Mouse (Mus musculus) adrenal gland, postnatal 14 days (tissue): ENCODE measurements around the gene Olfr1039. TPM values are rescaled to one million over a fixed set of nuclear protein-coding genes. Genes with fewer than 3 reads are reported as not detected.
"Not testable (repeated sequence)": the region's sequence is repeated elsewhere in the genome, so short reads cannot be mapped to it uniquely, and the experiment has no call there.

Experiments
- DNase-seq: peaks from one replicate; pipeline ENCODE4 v3.0.0; 2021; ENCODE audit warnings: mixed read lengths
- long read RNA-seq, 2 experiments: library from polyadenylated mRNA; stranded (forward); transcript quantifications; one replicate each; pipeline ENCODE4 v2.0.0; 2021
- total RNA-seq: library from RNA; stranded (reverse); gene quantifications from 2 replicates; pipeline ENCODE4 v1.2.3, GENCODE M21; 2021

Gene Olfr1039
- not detected in 2 replicates for total RNA-seq
- long read RNA-seq, experiment 1 = 0 reads
- long read RNA-seq, experiment 2 = 0 reads

DNA sequence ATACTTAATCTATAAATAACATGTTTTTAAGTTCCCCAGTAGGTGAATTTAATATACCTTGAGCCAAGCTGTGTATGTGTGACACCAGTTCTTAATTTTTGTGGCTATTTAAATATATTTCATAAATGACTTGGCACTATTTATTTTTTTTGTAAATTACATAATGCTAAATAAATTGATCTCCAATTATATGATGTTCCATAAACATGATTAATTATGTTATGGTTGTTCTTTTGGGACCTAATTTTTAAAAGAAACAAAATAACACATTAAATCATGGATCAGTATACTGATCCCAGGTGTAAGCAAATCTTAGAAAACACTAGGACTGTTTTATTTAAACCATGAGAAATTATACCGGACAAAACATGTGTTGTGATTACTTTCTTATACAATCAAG is at the start of gene Olfr1039:
Gene Olfr1039 (minus strand): TSS at position 101 of the 400 bp plus-strand sequence.
- DNase-seq = no peak

DNA sequence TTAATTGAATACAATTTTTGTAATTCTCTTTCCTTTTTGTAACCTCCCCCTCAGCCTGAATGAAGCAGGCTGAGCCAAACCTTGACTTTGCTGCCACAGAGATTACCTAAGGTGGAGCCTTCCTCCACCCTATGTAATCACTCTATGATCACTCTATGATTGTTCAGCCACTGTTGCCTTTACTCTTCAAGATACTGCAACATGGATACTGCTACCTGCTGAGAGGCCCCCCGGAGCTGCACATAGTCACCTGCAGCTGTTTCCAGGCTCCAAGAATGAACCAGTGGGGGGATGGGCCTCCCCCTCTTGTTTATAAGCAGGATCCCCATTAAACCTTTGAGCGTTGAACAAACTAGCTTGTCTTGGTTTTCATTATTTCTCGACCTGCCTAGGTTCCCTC is 44.2 kb upstream of the Olfr1039 start:
- DNase-seq = no peak

DNA sequence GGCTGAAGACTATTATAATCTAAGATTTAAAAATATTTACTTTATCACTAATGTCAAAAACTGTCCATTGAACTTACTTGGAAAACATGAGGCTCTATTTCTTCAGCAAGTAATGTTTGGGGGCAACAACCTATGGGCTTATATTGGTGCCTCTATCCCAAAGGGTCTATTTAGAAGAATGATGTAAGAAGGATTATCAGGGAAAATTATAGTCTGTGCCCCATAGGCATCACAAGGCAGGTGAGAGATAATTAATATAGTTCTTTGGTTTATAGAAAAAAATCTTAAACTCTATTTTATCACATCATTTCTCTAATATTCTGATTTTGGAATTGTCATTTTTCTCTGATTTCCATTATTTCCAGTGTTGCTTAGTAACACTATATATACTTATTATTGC is 42.0 kb upstream of the Olfr1039 start, which contains the start of gene Olfr1044:
Gene Olfr1044 (minus strand): TSS at position 101 of the 400 bp plus-strand sequence.
- no peak for DNase-seq

DNA sequence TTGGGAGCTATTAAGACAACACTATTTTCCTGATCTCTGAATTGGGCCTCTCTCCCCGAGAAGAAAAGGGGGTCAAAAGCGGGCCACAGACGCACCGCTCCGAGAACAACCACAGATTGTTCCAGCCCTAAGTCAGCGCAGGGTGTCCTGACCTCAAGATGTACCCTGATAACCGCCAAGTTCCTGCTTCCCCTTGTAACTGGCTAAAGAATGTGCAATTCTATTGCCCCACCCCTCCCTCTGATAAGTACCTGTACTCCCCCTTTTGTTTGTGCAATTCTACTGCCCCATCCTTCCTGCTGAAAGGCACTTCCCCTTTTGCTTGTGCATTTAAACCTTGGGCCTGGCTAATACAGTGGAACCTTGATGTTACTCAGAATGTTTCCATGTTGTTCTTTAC is 39.7 kb upstream of the Olfr1039 start:
- not testable (repeated sequence) for DNase-seq

DNA sequence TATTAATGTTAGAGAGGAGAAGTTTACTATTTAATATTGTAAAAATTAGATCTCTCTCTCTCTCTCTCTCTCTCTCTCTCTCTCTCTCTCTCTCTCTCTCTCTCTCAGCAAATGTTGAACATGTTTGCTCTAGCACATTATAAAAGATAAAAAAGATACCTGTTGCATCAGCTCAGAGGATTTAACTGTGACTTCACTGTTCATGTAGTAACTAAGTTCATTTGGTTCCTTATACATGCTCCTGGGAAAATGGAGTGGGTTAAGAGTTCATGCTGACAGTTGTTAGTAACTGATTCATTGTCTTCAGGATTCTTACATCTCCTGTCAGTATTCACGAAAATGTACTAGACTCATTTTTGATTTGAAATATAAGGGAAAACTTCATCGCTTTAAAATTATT is 31.7 kb upstream of the Olfr1039 start, which contains the start of gene Olfr1043:
Gene Olfr1043 (minus strand): TSS at position 101 of the 400 bp plus-strand sequence.
- no peak for DNase-seq

DNA sequence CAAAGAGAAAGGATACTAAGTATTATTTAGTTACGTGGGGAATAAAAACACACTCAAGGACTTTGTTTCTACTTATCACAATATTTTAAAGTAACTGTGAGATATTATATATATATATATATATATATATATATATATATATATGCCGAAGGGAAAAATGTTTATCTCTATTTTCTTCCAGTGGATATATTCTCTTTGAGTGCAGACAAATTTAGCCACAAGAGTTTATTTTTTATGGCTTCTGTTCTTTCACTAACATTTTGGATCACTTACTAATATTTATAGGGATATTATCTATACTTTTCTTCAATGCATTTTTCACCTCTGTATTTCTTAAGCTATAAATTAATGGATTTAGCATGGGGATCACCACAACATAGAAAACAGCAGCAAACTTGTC is 26.0 kb upstream of the Olfr1039 start, which contains the start of gene Olfr1042:
Gene Olfr1042 (minus strand): TSS at position 101 of the 400 bp plus-strand sequence.
- no peak for DNase-seq

DNA sequence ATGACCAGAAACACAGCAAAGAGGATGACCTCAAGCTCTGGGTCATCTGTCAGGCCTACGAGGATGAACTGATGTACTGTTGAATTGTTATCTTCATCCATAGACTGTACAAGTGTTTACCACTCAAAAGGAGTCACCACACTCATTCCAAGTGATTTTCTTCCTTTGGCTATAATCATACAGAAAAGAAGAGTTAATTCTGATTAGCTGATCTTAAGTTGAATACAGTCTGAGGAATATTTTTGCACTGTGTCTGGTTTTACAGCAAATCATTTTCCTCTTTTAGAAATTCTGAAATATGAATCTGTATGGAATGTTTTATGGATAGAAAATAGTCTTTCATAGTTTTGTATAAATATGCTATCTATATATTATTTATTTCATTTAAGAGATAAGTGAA is 10.9 kb upstream of the Olfr1039 start, which contains the start of gene Olfr1040:
Gene Olfr1040 (minus strand): TSS at position 101 of the 400 bp plus-strand sequence.
- no peak for DNase-seq

DNA sequence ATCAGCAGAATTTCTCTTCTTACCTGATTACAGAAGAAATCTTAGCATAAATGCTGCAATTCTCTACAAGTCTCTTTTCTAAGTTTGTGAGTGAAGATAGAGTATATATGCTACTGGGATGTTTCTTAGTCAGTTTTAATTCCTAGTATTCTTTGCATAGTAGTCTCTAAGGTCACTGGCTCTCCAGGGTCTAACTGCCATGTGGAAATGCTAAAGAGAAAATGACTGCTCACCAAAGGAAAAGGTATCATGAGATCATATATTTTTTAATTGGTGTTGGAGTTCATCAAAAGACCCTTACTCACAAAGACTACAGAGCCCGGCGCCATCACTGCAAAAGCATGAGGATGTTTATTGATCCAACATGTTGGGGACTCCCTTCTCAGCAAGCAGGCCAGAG is 48.4 kb downstream of the Olfr1039 start, which contains the start of gene Olfr1037:
Gene Olfr1037 (minus strand): TSS at position 101 of the 400 bp plus-strand sequence.
- no peak for DNase-seq

DNA sequence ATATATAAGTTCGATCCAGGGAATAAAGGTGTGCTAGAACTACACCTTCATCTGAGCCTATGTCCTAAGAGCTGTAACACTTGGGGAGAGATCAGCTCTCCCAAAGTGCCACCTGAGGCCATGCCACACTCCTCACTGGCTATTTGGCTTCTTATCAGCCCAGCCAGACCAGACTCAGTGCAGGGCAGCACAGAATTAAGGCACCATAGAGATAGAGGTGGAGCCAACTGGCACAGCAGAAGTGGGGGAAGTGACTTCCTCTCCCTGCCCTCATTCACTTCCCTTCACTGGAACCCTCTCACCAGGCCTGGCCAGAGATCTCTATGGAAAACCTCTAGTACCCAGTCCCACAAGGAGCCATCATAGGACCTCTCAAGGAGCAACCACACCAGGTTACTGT is 55.2 kb downstream of the Olfr1039 start:
- DNase-seq = not testable (repeated sequence)

Other genes with a start within 250 kb of the Olfr1039 start
- gene Olfr1024, start 230.9 kb downstream of the Olfr1039 start, total RNA-seq = not detected in 2 replicates
- gene Olfr1025-ps1, start 220.7 kb downstream of the Olfr1039 start, total RNA-seq = not detected in 2 replicates
- gene Olfr1026, start 214.4 kb downstream of the Olfr1039 start, total RNA-seq = not detected in 2 replicates
- gene Olfr1028, start 185.5 kb downstream of the Olfr1039 start, total RNA-seq = not detected in 2 replicates
- gene Olfr1029, start 162.0 kb downstream of the Olfr1039 start, total RNA-seq = not detected in 2 replicates
- not detected in 2 replicates for gene Olfr1030, start 156.7 kb downstream of the Olfr1039 start, total RNA-seq
- gene Olfr1031, start 145.6 kb downstream of the Olfr1039 start, total RNA-seq = not detected in 2 replicates
- not detected in 2 replicates for gene Olfr1032, start 130.4 kb downstream of the Olfr1039 start, total RNA-seq
- 3.3 and 6.6 TPM in 2 replicates for gene Olfr1033, start 115.3 kb downstream of the Olfr1039 start, total RNA-seq
- 0.11 and 0.33 TPM in 2 replicates for gene Olfr1034, start 90.1 kb downstream of the Olfr1039 start, total RNA-seq
- gene Olfr1036, start 61.9 kb downstream of the Olfr1039 start, total RNA-seq = not detected in 2 replicates
- gene Olfr1037, start 48.5 kb downstream of the Olfr1039 start, total RNA-seq = not detected in 2 replicates
- not detected in 2 replicates for gene Olfr1040, start 10.8 kb upstream of the Olfr1039 start, total RNA-seq
- gene Olfr1042, start 25.9 kb upstream of the Olfr1039 start, total RNA-seq = not detected in 2 replicates
- gene Olfr1043, start 31.6 kb upstream of the Olfr1039 start, total RNA-seq = not detected in 2 replicates
- gene Olfr1044, start 41.9 kb upstream of the Olfr1039 start, total RNA-seq = not detected in 2 replicates
- gene Olfr52, start 49.8 kb upstream of the Olfr1039 start, total RNA-seq = not detected in 2 replicates
- not detected in 2 replicates for gene Olfr1045, start 67.1 kb upstream of the Olfr1039 start, total RNA-seq
- not detected in 2 replicates for gene Olfr1046, start 83.4 kb upstream of the Olfr1039 start, total RNA-seq
- gene Olfr1047, start 95.5 kb upstream of the Olfr1039 start, total RNA-seq = not detected in 2 replicates
- gene Olfr1048, start 104.4 kb upstream of the Olfr1039 start, total RNA-seq = not detected in 2 replicates
- not detected in 2 replicates for gene Olfr1049, start 122.4 kb upstream of the Olfr1039 start, total RNA-seq
- gene Olfr1051, start 143.2 kb upstream of the Olfr1039 start, total RNA-seq = not detected in 2 replicates
- gene Olfr1052, start 156.5 kb upstream of the Olfr1039 start, total RNA-seq = not detected in 2 replicates
- gene Olfr1053, start 179.4 kb upstream of the Olfr1039 start, total RNA-seq = not detected in 2 replicates
- not detected in 2 replicates for gene Olfr1054, start 199.5 kb upstream of the Olfr1039 start, total RNA-seq
- not detected in 2 replicates for gene Olfr1055, start 214.4 kb upstream of the Olfr1039 start, total RNA-seq
- not detected in 2 replicates for gene Olfr1056, start 226.5 kb upstream of the Olfr1039 start, total RNA-seq
- gene Olfr1057, start 242.5 kb upstream of the Olfr1039 start, total RNA-seq = not detected in 2 replicates